Mouse (Mus musculus) retina, embryonic 14.5 days (tissue): ENCODE measurements around the gene Lsm10.
"Not testable (repeated sequence)": the region's sequence is repeated elsewhere in the genome, so short reads cannot be mapped to it uniquely, and the experiment has no call there.

Experiments used
- DNase-seq: peaks from one replicate; pipeline ENCODE4 v3.0.0-alpha.2; 2015; ENCODE audit warnings: low spot score

The Lsm10 gene

GRCm38 (mm10) chr4:126095622-126096430, 597 bp upstream of the Lsm10 start:
- DNase-seq: not testable (repeated sequence)

- no peak for DNase-seq
These were observed 1.4 kb downstream of the Lsm10 start for GRCm38 (mm10) chr4:126097711-126098253.

GRCm38 (mm10) chr4:126099365-126099764, 2.9 kb downstream of the Lsm10 start:
- DNase-seq: no peak

GRCm38 (mm10) chr4:126100764-126101163, 4.3 kb downstream of the Lsm10 start:
- DNase-seq: no peak

- DNase-seq: peak; percentile 30
These were observed 5.8 kb downstream of the Lsm10 start for GRCm38 (mm10) chr4:126102061-126102841.

- DNase-seq: peak; percentile 70
These were observed 6.7 kb downstream of the Lsm10 start for GRCm38 (mm10) chr4:126103057-126103581.

- DNase-seq: peak; percentile 99
These were observed 7.2 kb downstream of the Lsm10 start, which contains the start of gene Stk40 for GRCm38 (mm10) chr4:126103590-126104068. TSS of gene Stk40 (plus strand) at chr4:126103957.

- DNase-seq: peak; percentile 28
These were observed 8.0 kb downstream of the Lsm10 start for GRCm38 (mm10) chr4:126104261-126105075.

- DNase-seq: no peak
These were observed 8.8 kb downstream of the Lsm10 start for GRCm38 (mm10) chr4:126105131-126105783.

GRCm38 (mm10) chr4:126108061-126108740, 11.8 kb downstream of the Lsm10 start:
- no peak for DNase-seq

- no peak for DNase-seq
These were observed 13.4 kb downstream of the Lsm10 start for GRCm38 (mm10) chr4:126109613-126110373.

GRCm38 (mm10) chr4:126110374-126111152, 14.1 kb downstream of the Lsm10 start:
- DNase-seq: peak; percentile 56

- no peak for DNase-seq
These were observed 14.7 kb downstream of the Lsm10 start for GRCm38 (mm10) chr4:126111153-126111549.

GRCm38 (mm10) chr4:126113243-126113642, 16.8 kb downstream of the Lsm10 start:
- no peak for DNase-seq

GRCm38 (mm10) chr4:126113943-126114342, 17.5 kb downstream of the Lsm10 start:
- DNase-seq: peak; percentile 79

GRCm38 (mm10) chr4:126115411-126115810, 19.0 kb downstream of the Lsm10 start:
- DNase-seq: no peak

GRCm38 (mm10) chr4:126115871-126116521, 19.6 kb downstream of the Lsm10 start:
- DNase-seq: no peak

GRCm38 (mm10) chr4:126117116-126117515, 20.7 kb downstream of the Lsm10 start:
- DNase-seq: no peak
